Mouse (Mus musculus): Measurements from ENCODE around the gene Thada.

DNA sequence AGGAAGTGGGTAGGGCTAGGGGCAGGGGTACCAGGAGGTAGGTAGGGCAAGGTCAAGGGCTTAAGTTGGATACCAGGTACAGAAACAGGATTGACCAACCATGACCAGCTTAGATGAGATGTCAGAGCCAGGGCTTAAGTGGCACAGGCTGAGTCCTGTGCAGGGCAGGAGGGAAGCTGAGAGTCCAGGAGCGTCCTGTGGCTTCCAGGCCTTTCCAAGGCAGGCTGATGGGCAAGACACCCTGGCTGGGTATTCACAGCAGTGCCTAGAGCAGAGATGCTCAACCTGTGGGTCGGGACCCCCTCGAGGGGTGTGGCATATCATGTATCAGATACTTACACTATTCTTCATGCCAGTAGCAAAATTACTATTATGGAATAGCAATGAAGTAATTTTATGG lies 300.3 kb downstream of the Thada start:
- TF ChIP-seq CTCF (IDR thresholded peaks at IDR 0.05; ENCODE audit: low read depth): no peak
- TF ChIP-seq EP300 (IDR thresholded peaks at IDR 0.05; ENCODE audit: low read depth): no peak
